Mouse (Mus musculus) megakaryocyte, embryonic 14.5 days (primary cell): Measurements from ENCODE around the gene Coro2a.

Source experiments
- FLI1 ChIP-seq: IDR thresholded peaks from 2 replicates; pipeline ENCODE4 v1.6.1; 2012; ENCODE audit warnings: low read length, inconsistent platforms, mixed read lengths
- GATA1 ChIP-seq: IDR thresholded peaks from 3 replicates; pipeline ENCODE4 v1.6.1; 2012; ENCODE audit warnings: mixed read lengths, low read length, inconsistent platforms, borderline replicate concordance

DNA sequence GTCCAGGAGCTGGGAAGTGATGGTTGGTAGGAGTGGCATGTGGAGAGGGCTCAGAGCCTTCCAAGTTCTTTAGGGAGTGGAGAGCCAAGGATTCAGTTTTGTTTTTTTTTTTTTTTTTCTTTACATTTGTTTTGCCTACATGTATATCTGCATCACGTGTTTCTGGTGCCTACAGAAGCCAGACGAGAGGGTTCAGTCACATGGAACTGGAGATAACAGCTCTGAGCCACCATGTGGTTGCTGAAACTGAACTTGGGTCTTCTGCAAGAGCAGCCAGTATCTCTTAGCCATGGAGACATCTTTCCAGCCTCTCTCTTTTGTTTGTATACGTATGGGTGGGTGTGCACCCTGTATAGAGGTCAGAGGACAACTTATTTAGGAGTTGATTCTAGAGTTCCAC, 98.1 kb downstream of the Coro2a start:
- TF ChIP-seq GATA1 (no peak), FLI1 (no peak)
